Mouse (Mus musculus): ENCODE results near the gene Trim11.

The Trim11 gene

GRCm38 (mm10) chr11:59026411-59026810, 48.5 kb downstream of the Trim11 start:
- no peak for DNase-seq (ENCODE audit: low spot score)

- DNase-seq (ENCODE audit: low spot score) = no peak
Observed at GRCm38 (mm10) chr11:59029003-59029402, 51.1 kb downstream of the Trim11 start.

All from layer of hippocampus, adult 11-12 months (tissue).